Mouse (Mus musculus): ENCODE data around the gene Ube2o. TPM values are rescaled to one million over a fixed set of nuclear protein-coding genes. Genes with fewer than 3 reads are reported as not detected.

Ube2o gene
- polyA plus RNA-seq, 2 experiments = 25.9 to 34.0 TPM

DNA sequence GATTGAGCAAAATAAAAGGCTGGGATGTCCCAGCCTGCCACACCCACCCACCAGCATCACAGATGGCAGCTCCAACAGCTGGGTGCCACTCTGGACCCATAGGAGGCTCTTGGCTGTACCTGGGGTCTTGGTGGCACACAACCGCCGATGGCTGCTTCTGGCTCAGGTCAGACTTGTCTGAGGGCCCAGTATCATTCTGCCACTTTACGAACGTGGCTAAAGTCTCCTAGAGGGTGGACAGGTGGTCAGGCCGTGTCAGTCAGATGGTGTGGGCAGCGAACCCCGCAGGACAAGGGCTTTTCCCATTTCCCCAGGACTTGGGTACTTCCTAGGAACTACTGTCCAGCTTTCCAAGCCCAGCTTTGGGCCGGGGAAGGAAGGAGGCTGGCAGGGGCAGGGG, 19.9 kb upstream of the Ube2o start:
- H3K27ac ChIP-seq = no peak overlapping the region
- H3K4me1 ChIP-seq (replicated peaks; ENCODE audit: control insufficient read depth in 2 of 2, insufficient read depth in 2 of 2, low read length in 1 of 2) = no peaks in the 10 kb centered on the region
- H3K27me3 ChIP-seq (ENCODE audit: control insufficient read depth, insufficient read depth, low read length) = no peaks in the 10 kb centered on the region
- ATAC-seq (ENCODE audit: insufficient read depth) = no peak
- H3K4me2 ChIP-seq (ENCODE audit: low read depth) = no peak overlapping the region
- H3K36me3 ChIP-seq (replicated peaks; ENCODE audit: control insufficient read depth, insufficient read depth, low read depth) = peaks cover 42% of the 10 kb centered on the region
- H3K9me3 ChIP-seq (ENCODE audit: control insufficient read depth, low read length) = no peaks in the 10 kb centered on the region
- DNase-seq (ENCODE audit: low read depth in 3 of 3, low spot score in 3 of 3) = no peak
- no peak overlapping the region for H3K9ac ChIP-seq (replicated peaks)
- TF ChIP-seq CTCF (IDR thresholded peaks at IDR 0.05; ENCODE audit: low read depth) (no peak), EP300 (IDR thresholded peaks at IDR 0.05; ENCODE audit: low read depth) (no peak)
- 90% methylated on average over 8 of the region's 8 CpGs for WGBS (ENCODE audit: insufficient replicate concordance)
- H3K4me3 ChIP-seq (ENCODE audit: insufficient read depth in 1 of 2, low read depth in 2 of 2, low read length in 2 of 2) = no peak overlapping the region

DNA sequence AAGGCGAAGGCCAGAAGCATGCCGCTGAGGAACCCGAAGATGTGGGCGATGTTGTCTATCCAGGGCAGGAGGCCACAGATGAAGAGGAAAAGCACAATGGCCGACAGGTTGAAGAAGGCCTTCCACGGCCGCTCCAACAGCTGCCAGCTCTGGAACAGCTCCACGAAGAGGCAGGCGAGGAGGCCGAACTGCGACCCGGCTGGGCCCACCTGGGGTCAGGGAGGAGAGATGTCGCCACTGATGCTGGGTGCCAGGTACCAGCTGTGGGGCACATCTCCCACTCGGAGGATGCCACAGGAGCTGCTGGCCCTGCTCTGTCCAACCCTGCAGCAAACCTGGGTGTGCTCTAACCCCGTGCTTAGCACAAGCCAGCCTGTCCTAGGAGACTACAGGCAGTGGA, 18.0 kb upstream of the Ube2o start:
- Histone ChIP-seq H3K4me1 (replicated peaks; ENCODE audit: control insufficient read depth in 2 of 2, insufficient read depth in 2 of 2, low read length in 1 of 2) (no peaks in the 10 kb centered on the region), H3K4me3 (ENCODE audit: insufficient read depth in 1 of 2, low read depth in 2 of 2, low read length in 2 of 2) (no peak overlapping the region), H3K27me3 (ENCODE audit: control insufficient read depth, insufficient read depth, low read length) (no peaks in the 10 kb centered on the region), H3K4me2 (ENCODE audit: low read depth) (no peak overlapping the region), H3K36me3 (replicated peaks; ENCODE audit: control insufficient read depth, insufficient read depth, low read depth) (peaks cover 29% of the 10 kb centered on the region), H3K27ac (no peak overlapping the region), H3K9me3 (ENCODE audit: control insufficient read depth, low read length) (no peaks in the 10 kb centered on the region), H3K9ac (replicated peaks) (no peak overlapping the region)
- ATAC-seq (ENCODE audit: insufficient read depth) (no peak), DNase-seq (ENCODE audit: low read depth in 3 of 3, low spot score in 3 of 3) (no peak)
- TF ChIP-seq CTCF (IDR thresholded peaks at IDR 0.05; ENCODE audit: low read depth) (no peak), EP300 (IDR thresholded peaks at IDR 0.05; ENCODE audit: low read depth) (no peak)
- WGBS (ENCODE audit: insufficient replicate concordance) = 88% methylated on average over 15 of the region's 15 CpGs

DNA sequence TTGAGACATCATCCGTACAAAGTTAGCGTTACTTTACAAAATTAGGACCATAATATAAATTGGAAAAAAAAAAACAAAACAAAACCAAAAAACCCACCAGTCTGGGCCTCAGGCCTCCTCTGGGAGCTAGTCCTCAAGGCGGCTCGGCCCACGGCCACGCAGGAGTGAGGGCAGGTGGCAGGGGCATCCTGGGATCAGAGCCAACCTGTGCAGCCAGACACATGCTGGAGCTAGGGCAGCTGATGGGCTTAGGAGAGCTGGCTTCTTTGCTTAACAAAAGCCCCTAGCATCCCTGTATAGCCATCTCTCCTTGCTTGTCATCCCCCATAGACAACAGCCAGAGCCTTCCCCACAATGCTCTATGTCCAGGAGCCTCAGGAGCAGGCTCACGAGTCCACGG, 16.9 kb upstream of the Ube2o start:
- TF ChIP-seq EP300 (IDR thresholded peaks at IDR 0.05; ENCODE audit: low read depth) (no peak), CTCF (IDR thresholded peaks at IDR 0.05; ENCODE audit: low read depth) (no peak)
- Histone ChIP-seq H3K4me3 (ENCODE audit: insufficient read depth in 1 of 2, low read depth in 2 of 2, low read length in 2 of 2) (no peak overlapping the region), H3K4me2 (ENCODE audit: low read depth) (no peak overlapping the region), H3K4me1 (replicated peaks; ENCODE audit: control insufficient read depth in 2 of 2, insufficient read depth in 2 of 2, low read length in 1 of 2) (no peaks in the 10 kb centered on the region), H3K9ac (replicated peaks) (no peak overlapping the region), H3K27me3 (ENCODE audit: control insufficient read depth, insufficient read depth, low read length) (no peaks in the 10 kb centered on the region), H3K36me3 (replicated peaks; ENCODE audit: control insufficient read depth, insufficient read depth, low read depth) (peaks cover 23% of the 10 kb centered on the region), H3K27ac (no peak overlapping the region), H3K9me3 (ENCODE audit: control insufficient read depth, low read length) (no peaks in the 10 kb centered on the region)
- 87% methylated on average over 8 of the region's 8 CpGs for WGBS (ENCODE audit: insufficient replicate concordance)
- DNase-seq (ENCODE audit: low read depth in 3 of 3, low spot score in 3 of 3) (no peak), ATAC-seq (ENCODE audit: insufficient read depth) (no peak)

DNA sequence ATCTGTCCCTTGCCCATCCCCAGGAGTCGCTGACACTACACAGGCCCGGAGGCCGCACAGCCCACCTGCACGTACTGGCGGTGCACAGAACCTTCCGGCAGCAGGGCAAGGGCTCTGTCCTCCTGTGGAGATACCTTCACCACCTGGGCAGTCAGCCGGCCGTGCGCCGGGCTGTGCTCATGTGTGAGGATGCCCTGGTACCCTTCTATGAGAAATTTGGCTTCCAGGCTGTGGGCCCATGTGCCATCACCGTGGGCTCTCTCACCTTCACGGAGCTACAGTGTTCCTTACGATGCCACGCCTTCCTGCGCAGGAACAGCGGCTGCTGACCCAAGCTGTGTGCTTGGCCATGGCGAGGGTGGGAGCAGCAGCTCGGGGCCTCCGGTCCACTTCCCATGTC, 15.5 kb upstream of the Ube2o start:
- Histone ChIP-seq H3K4me2 (ENCODE audit: low read depth) (no peak overlapping the region), H3K27ac (no peak overlapping the region), H3K4me1 (replicated peaks; ENCODE audit: control insufficient read depth in 2 of 2, insufficient read depth in 2 of 2, low read length in 1 of 2) (no peaks in the 10 kb centered on the region), H3K27me3 (ENCODE audit: control insufficient read depth, insufficient read depth, low read length) (no peaks in the 10 kb centered on the region), H3K9me3 (ENCODE audit: control insufficient read depth, low read length) (no peaks in the 10 kb centered on the region), H3K36me3 (replicated peaks; ENCODE audit: control insufficient read depth, insufficient read depth, low read depth) (peaks cover 14% of the 10 kb centered on the region), H3K4me3 (ENCODE audit: insufficient read depth in 1 of 2, low read depth in 2 of 2, low read length in 2 of 2) (no peak overlapping the region), H3K9ac (replicated peaks) (no peak overlapping the region)
- no peak for ATAC-seq (ENCODE audit: insufficient read depth)
- WGBS (ENCODE audit: insufficient replicate concordance) = 81% methylated on average over 19 of the region's 19 CpGs
- TF ChIP-seq CTCF (IDR thresholded peaks at IDR 0.05; ENCODE audit: low read depth) (no peak), EP300 (IDR thresholded peaks at IDR 0.05; ENCODE audit: low read depth) (no peak)
- no peak for DNase-seq (ENCODE audit: low read depth in 3 of 3, low spot score in 3 of 3)

DNA sequence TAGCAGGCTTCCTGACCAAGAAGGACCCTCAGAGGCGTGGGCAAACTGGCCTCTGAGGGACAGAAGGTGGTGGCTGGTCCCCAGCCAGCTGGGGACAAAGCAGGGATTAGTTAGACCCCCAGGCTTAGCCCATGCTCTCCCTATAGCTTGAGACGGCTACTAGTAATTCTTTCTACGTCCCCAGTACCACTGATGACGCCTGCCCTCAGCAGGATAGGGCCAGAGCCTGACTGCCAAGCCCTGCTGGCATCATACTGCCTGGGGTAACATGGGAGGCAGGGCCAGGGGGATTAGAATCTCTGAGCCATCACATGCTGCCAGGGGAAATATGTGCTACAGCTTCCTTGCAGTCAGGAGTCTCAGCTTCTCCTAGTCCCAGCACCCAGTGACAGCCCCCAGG, 12.1 kb upstream of the Ube2o start:
- DNase-seq (ENCODE audit: low read depth in 3 of 3, low spot score in 3 of 3) (no peak), ATAC-seq (ENCODE audit: insufficient read depth) (no peak)
- Histone ChIP-seq H3K4me1 (replicated peaks; ENCODE audit: control insufficient read depth in 2 of 2, insufficient read depth in 2 of 2, low read length in 1 of 2) (peaks cover 4 to 8% of the 10 kb centered on the region in 2 experiments), H3K9ac (replicated peaks) (no peak overlapping the region), H3K27ac (no peak overlapping the region), H3K36me3 (replicated peaks; ENCODE audit: control insufficient read depth, insufficient read depth, low read depth) (no peaks in the 10 kb centered on the region; the same call in 1 of the 2 replicates), H3K9me3 (ENCODE audit: control insufficient read depth, low read length) (no peaks in the 10 kb centered on the region), H3K4me3 (ENCODE audit: insufficient read depth in 1 of 2, low read depth in 2 of 2, low read length in 2 of 2) (no peak overlapping the region), H3K4me2 (ENCODE audit: low read depth) (no peak overlapping the region), H3K27me3 (ENCODE audit: control insufficient read depth, insufficient read depth, low read length) (no peaks in the 10 kb centered on the region; the same call in 1 of the 2 replicates)
- TF ChIP-seq EP300 (IDR thresholded peaks at IDR 0.05; ENCODE audit: low read depth) (no peak), CTCF (IDR thresholded peaks at IDR 0.05; ENCODE audit: low read depth) (no peak)
- 49% methylated on average over 4 of the region's 4 CpGs for WGBS (ENCODE audit: insufficient replicate concordance)
